Mouse (Mus musculus): ENCODE results near the gene Klrb1c. TPM values are rescaled to one million over a fixed set of nuclear protein-coding genes. Genes with fewer than 3 reads are reported as not detected.

Gene Klrb1c
- 0.06 TPM in 2 replicates for polyA plus RNA-seq (2012; rRNA removed)

GRCm38 (mm10) chr6:128789115-128789514, at the start of gene Klrb1c:
Klrb1c (minus strand) TSS chr6:128789215.

GRCm38 (mm10) chr6:128826132-128826531, 37.1 kb upstream of the Klrb1c start, which contains the start of the genes Gm44511 and Klrb1b:
Gm44511 (minus strand) TSS chr6:128826315.
Klrb1b (minus strand) TSS chr6:128826331.

Other genes starting within 250 kb of the Klrb1c start
- not detected in 2 replicates for gene A2ml1, start 207.6 kb downstream of the Klrb1c start, polyA plus RNA-seq (2012; rRNA removed)
- gene Klrb1a, start 165.7 kb downstream of the Klrb1c start, polyA plus RNA-seq (2012; rRNA removed), result not detected in 2 replicates
- gene Clec2h, start 126.8 kb downstream of the Klrb1c start, polyA plus RNA-seq (2012; rRNA removed), result not detected in 2 replicates
- gene Klrb1, start 66.2 kb downstream of the Klrb1c start, polyA plus RNA-seq (2012; rRNA removed), result not detected in 2 replicates
- gene Gm44511, start 37.1 kb upstream of the Klrb1c start, polyA plus RNA-seq (2012; rRNA removed), result not detected in 2 replicates
- gene Klrb1b, start 37.1 kb upstream of the Klrb1c start, polyA plus RNA-seq (2012; rRNA removed), result 0.04 TPM in 1 of 2 replicates, not detected in the other
- 0.09 TPM in 1 of 2 replicates, not detected in the other for gene Clec2i, start 98.4 kb upstream of the Klrb1c start, polyA plus RNA-seq (2012; rRNA removed)
- 1.3 and 1.5 TPM in 2 replicates for gene BC035044, start 101.9 kb upstream of the Klrb1c start, polyA plus RNA-seq (2012; rRNA removed)
- not detected in 2 replicates for gene Clec2g, start 145.2 kb upstream of the Klrb1c start, polyA plus RNA-seq (2012; rRNA removed)